10 mouse cellular contexts compared by ENCODE assay signal in the genomic region with DNA sequence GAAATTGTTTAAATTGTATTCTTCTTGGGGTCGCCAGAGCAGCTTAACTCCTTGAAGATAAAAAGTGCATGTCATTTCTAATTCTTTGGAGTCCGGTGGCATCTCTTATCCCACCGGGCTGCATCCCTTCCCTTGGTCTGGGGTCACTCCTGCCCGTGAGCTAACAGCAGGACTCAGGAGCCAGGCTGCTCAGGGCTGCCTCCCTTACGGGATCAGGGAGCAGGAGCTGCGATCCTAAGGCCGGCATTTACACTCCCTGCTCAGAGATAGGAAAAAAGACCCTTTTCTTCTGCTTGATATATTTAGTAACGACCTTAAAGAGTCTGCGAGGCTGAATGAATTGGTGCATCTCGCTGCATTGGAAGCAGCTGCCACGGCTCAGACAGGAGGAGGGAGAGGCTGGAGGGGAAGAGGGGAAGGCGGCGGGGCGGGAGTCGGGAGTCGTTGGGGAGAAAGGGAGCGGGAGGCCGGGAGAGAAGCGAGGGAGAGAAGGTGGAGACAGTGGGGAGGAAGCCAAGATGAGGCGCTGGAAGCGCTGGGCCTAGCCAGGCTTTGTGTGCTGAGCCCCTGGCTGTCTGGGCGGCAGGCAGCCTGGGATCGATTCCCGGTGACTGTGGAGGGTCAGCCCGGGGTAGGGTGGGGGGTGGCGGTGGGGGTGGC. TPM values are rescaled to one million over a fixed set of nuclear protein-coding genes. Genes with fewer than 3 reads are reported as not detected.
DNase-seq lines count a peak whose midpoint lies in the region; ATAC-seq and TF ChIP-seq lines count a peak whose summit lies in the region.
"Had no signal": no experiment of that assay in that cellular context is flagged by ENCODE, and none has a peak within 500 bp of the region (broad histone marks: within the 10 kb centered on the region; RNA-seq: fewer than 3 reads in every experiment).

No protein-coding gene starts in this region.

- TF ChIP-seq CTCF in brain, embryonic 14.5 days (IDR thresholded peaks at IDR 0.05; ENCODE audit: borderline replicate concordance, extremely low read depth, insufficient read depth, insufficient read length), result no peak

- TF ChIP-seq POLR2A in brain, embryonic 14.5 days (IDR thresholded peaks at IDR 0.05; ENCODE audit: borderline replicate concordance, extremely low read depth, insufficient read depth, insufficient read length, poor library complexity, severe bottlenecking), result no peak

- no peaks in the 10 kb centered on the region for H3K9me3 ChIP-seq in heart, embryonic 11.5 days (replicated peaks; ENCODE audit: control insufficient read depth, low read length)
- no peaks in the 10 kb centered on the region for H3K9me3 ChIP-seq in midbrain, embryonic 10.5 days (replicated peaks)
- H3K9me3 ChIP-seq in stomach, embryonic 16.5 days (replicated peaks; ENCODE audit: control insufficient read depth, low read length), result no peaks in the 10 kb centered on the region

- 2% methylated on average over 26 of the region's 26 CpGs for WGBS in heart, embryonic 11.5 days (ENCODE audit: insufficient replicate concordance)
- under 1% methylated on average over 26 of the region's 26 CpGs for WGBS in midbrain, embryonic 10.5 days
- 2% methylated on average over 26 of the region's 26 CpGs for WGBS in stomach, embryonic 16.5 days

- H3K4me3 ChIP-seq in heart, embryonic 11.5 days (ENCODE audit: low read depth, low read length), result peak overlapping the region; percentile 23
- H3K4me3 ChIP-seq in midbrain, embryonic 10.5 days, result peak overlapping the region; percentile 58
- 0 out of 2 replicates have a peak overlapping the region, but pooled peaks have one; percentile 17 for H3K4me3 ChIP-seq in stomach, embryonic 16.5 days (replicated peaks; ENCODE audit: low read length)

- no peak overlapping the region for H3K9ac ChIP-seq in heart, embryonic 11.5 days (ENCODE audit: low read depth, low read length)
- H3K9ac ChIP-seq in stomach, embryonic 16.5 days (ENCODE audit: low read length), result no peak overlapping the region

- intact Hi-C loops in heart, postnatal 10 days (cut with DNase I), result no loop called here

- H3K4me2 ChIP-seq in heart, embryonic 11.5 days, result peak overlapping the region; percentile 53
- H3K4me2 ChIP-seq in stomach, embryonic 16.5 days (ENCODE audit: low read depth, low read length), result peak overlapping the region; percentile 43

- no peak for ATAC-seq in heart, embryonic 11.5 days (replicated peaks; ENCODE audit: insufficient number of reproducible peaks, low FRiP score, low TSS enrichment)
- 0 out of 2 replicates have a peak, but pooled peaks have one; percentile 64 for ATAC-seq in stomach, embryonic 16.5 days (ENCODE audit: insufficient read depth, low FRiP score)

- peaks cover 60% of the 10 kb centered on the region for H3K27me3 ChIP-seq in heart, embryonic 11.5 days (ENCODE audit: control insufficient read depth, insufficient read depth, low read length)
- peaks cover 62% of the 10 kb centered on the region for H3K27me3 ChIP-seq in midbrain, embryonic 10.5 days (ENCODE audit: low read depth, poor library complexity, severe bottlenecking)
- H3K27me3 ChIP-seq in stomach, embryonic 16.5 days (ENCODE audit: control insufficient read depth, insufficient read depth, low read length), result peaks cover 18% of the 10 kb centered on the region

- H3K36me3 ChIP-seq in heart, embryonic 11.5 days (ENCODE audit: control insufficient read depth, insufficient read depth, low read length), result no peaks in the 10 kb centered on the region
- H3K36me3 ChIP-seq in midbrain, embryonic 10.5 days, result no peaks in the 10 kb centered on the region
- no peaks in the 10 kb centered on the region for H3K36me3 ChIP-seq in stomach, embryonic 16.5 days (ENCODE audit: control insufficient read depth, insufficient read depth, low read length)

- DNase-seq in heart, adult 18-20 months, result no peak
- DNase-seq in brain, embryonic 14.5 days (ENCODE audit: low read depth), result peak; percentile 84
- peak; percentile 5 to 14 for DNase-seq in heart, postnatal 10 days
- DNase-seq in midbrain, embryonic 10.5 days (ENCODE audit: low spot score), result peak; percentile 51
- no peak for DNase-seq in thymus, postnatal 14 days
- no peak for DNase-seq in urinary bladder, postnatal 10 days (ENCODE audit: low spot score)

- 0 out of 2 replicates have a peak, but pooled peaks cover 5% of the 10 kb centered on the region for H3K4me1 ChIP-seq in heart, embryonic 11.5 days (ENCODE audit: control insufficient read depth, insufficient read depth, low read length)
- peaks cover 36% of the 10 kb centered on the region for H3K4me1 ChIP-seq in midbrain, embryonic 10.5 days
- H3K4me1 ChIP-seq in stomach, embryonic 16.5 days (ENCODE audit: control insufficient read depth, insufficient read depth, low read length), result no peaks in the 10 kb centered on the region

- no peak overlapping the region for H3K27ac ChIP-seq in heart, embryonic 11.5 days (ENCODE audit: low read depth, low read length)
- peak overlapping the region; percentile 85 for H3K27ac ChIP-seq in midbrain, embryonic 10.5 days (replicated peaks)
- no peak overlapping the region for H3K27ac ChIP-seq in stomach, embryonic 16.5 days (ENCODE audit: low read length)
- H3K27ac ChIP-seq: macrophage had no signal

RNA-seq across cellular contexts. Expression of gene Crtac1, which starts 51.1 kb away (rescaled TPM):
- 0.23 and 0.46 TPM in 2 replicates for polyA plus RNA-seq in heart, embryonic 11.5 days (2014; fragmentation: Nextera tagmentation; extraction: Ambion mirVana)
- total RNA-seq in heart, adult 18-20 months (2021), result not detected
- 21.5 and 21.7 TPM in 2 replicates for polyA plus RNA-seq in brain, embryonic 14.5 days (2012; rRNA removed)
- total RNA-seq in heart, postnatal 10 days (2021), result under 1 TPM; 0.26 to 0.27 TPM
- polyA plus RNA-seq in midbrain, embryonic 10.5 days (2016; fragmentation: Nextera tagmentation; extraction: Ambion mirVana), result 2.1 and 4.2 TPM in 2 replicates
- polyA plus RNA-seq in stomach, embryonic 16.5 days (2015; fragmentation: Nextera tagmentation; extraction: Ambion mirVana), result 3.9 and 5.2 TPM in 2 replicates
- total RNA-seq: CH12.LX had no signal
- polyA plus RNA-seq: macrophage had no signal

Comparison
In these comparisons a context has a peak if more than half of its experiments do, and no peak if none do; other contexts are left out.
1. DNase-seq: peak in brain, embryonic 14.5 days (single experiment), heart, postnatal 10 days (2 of 2) and midbrain, embryonic 10.5 days (single experiment); none in heart, adult 18-20 months (0 of 2), thymus, postnatal 14 days (single experiment) and urinary bladder, postnatal 10 days (single experiment).
2. Peak in every context shown above with its lines, with median percentiles within 50 percentile points of each other: H3K4me3 ChIP-seq.